ENCODE assay signal across 22 mouse cellular contexts in the genomic region with DNA sequence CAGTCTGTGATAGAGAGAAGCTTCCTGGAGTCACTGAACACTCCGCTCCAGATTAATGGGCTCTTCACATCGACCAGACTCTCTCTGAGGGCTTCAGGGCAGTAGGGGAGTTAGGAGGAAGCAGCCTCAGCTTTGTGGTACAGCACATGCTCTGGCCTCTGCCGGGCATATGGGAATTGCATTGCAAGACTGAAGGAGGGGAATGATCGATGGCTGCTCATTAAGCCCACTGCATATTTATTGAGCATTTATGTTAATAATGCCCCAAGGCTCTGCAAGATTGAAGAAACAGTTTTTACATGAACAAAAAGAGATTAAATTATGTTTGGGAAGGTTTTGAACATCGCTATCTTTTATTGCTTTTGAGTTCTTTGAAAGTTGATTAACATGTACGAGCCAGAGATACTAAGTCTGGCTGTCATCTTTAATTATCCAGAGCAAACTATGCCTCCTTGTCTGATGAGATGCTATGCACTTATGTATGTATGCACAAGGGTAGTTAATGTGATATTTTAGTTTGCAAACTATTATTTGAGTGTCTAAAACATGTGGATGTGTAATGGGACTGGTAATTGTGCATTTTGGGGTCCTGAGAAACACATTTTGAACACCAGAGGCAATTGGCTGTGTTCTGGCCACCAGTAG. TPM values are rescaled to one million over a fixed set of nuclear protein-coding genes. Genes with fewer than 3 reads are reported as not detected.
A peak's percentile ranks its signal among the peaks of the same experiment; 100 is the strongest.
DNase-seq lines count a peak whose midpoint lies in the region; ATAC-seq and TF ChIP-seq lines count a peak whose summit lies in the region.
"Had no signal": no experiment of that assay in that cellular context is flagged by ENCODE, and none has a peak within 500 bp of the region (broad histone marks: within the 10 kb centered on the region; RNA-seq: fewer than 3 reads in every experiment).

No protein-coding gene starts in this region.

- H3K36me3 ChIP-seq in intestine, embryonic 14.5 days (ENCODE audit: control insufficient read depth, insufficient read depth, low read length), result no peaks in the 10 kb centered on the region
- no peaks in the 10 kb centered on the region for H3K36me3 ChIP-seq in intestine, postnatal 0 days (ENCODE audit: control insufficient read depth, insufficient read depth)
- H3K36me3 ChIP-seq in hindbrain, embryonic 14.5 days (replicated peaks; ENCODE audit: control insufficient read depth, insufficient read depth), result no peaks in the 10 kb centered on the region
- no peaks in the 10 kb centered on the region for H3K36me3 ChIP-seq in midbrain, embryonic 12.5 days
- no peaks in the 10 kb centered on the region for H3K36me3 ChIP-seq in neural tube, embryonic 13.5 days
- H3K36me3 ChIP-seq: embryonic facial prominence, embryonic 15.5 days; heart, embryonic 15.5 days had no signal

- 58% methylated on average over 6 of the region's 6 CpGs for WGBS in intestine, embryonic 14.5 days
- 65% methylated on average over 6 of the region's 6 CpGs for WGBS in intestine, postnatal 0 days
- 36% methylated on average over 6 of the region's 6 CpGs for WGBS in hindbrain, embryonic 14.5 days
- 73% methylated on average over 6 of the region's 6 CpGs for WGBS in midbrain, embryonic 12.5 days
- WGBS in neural tube, embryonic 13.5 days, result 33% methylated on average over 6 of the region's 6 CpGs

- H3K4me3 ChIP-seq in intestine, embryonic 14.5 days (ENCODE audit: low read depth, low read length), result no peak overlapping the region
- no peak overlapping the region for H3K4me3 ChIP-seq in intestine, postnatal 0 days (ENCODE audit: low read depth, low read length)
- no peak overlapping the region for H3K4me3 ChIP-seq in hindbrain, embryonic 14.5 days (replicated peaks; ENCODE audit: low read length)
- H3K4me3 ChIP-seq in midbrain, embryonic 12.5 days, result no peak overlapping the region
- no peak overlapping the region for H3K4me3 ChIP-seq in neural tube, embryonic 13.5 days
- H3K4me3 ChIP-seq: embryonic facial prominence, embryonic 15.5 days; heart, embryonic 15.5 days had no signal

- no peak overlapping the region for H3K27ac ChIP-seq in intestine, embryonic 14.5 days (ENCODE audit: low read depth)
- no peak overlapping the region for H3K27ac ChIP-seq in intestine, postnatal 0 days (ENCODE audit: low read depth, low read length)
- H3K27ac ChIP-seq in hindbrain, embryonic 14.5 days, result no peak overlapping the region
- no peak overlapping the region for H3K27ac ChIP-seq in midbrain, embryonic 12.5 days (replicated peaks)
- no peak overlapping the region for H3K27ac ChIP-seq in neural tube, embryonic 13.5 days (replicated peaks)
- H3K27ac ChIP-seq: embryonic facial prominence, embryonic 15.5 days; heart, embryonic 15.5 days had no signal

- no peak overlapping the region for H3K4me2 ChIP-seq in intestine, embryonic 14.5 days (ENCODE audit: low read length)
- no peak overlapping the region for H3K4me2 ChIP-seq in intestine, postnatal 0 days (replicated peaks; ENCODE audit: low read depth)
- no peak overlapping the region for H3K4me2 ChIP-seq in hindbrain, embryonic 14.5 days (replicated peaks)
- no peak overlapping the region for H3K4me2 ChIP-seq in midbrain, embryonic 12.5 days (replicated peaks)
- no peak overlapping the region for H3K4me2 ChIP-seq in neural tube, embryonic 13.5 days
- H3K4me2 ChIP-seq: embryonic facial prominence, embryonic 15.5 days; heart, embryonic 15.5 days had no signal

- H3K9me3 ChIP-seq in intestine, embryonic 14.5 days (ENCODE audit: control insufficient read depth, low read length), result no peaks in the 10 kb centered on the region
- H3K9me3 ChIP-seq in intestine, postnatal 0 days (ENCODE audit: control insufficient read depth), result no peaks in the 10 kb centered on the region
- H3K9me3 ChIP-seq in hindbrain, embryonic 14.5 days (ENCODE audit: control insufficient read depth, low read length), result no peaks in the 10 kb centered on the region
- H3K9me3 ChIP-seq in midbrain, embryonic 12.5 days, result no peaks in the 10 kb centered on the region
- no peaks in the 10 kb centered on the region for H3K9me3 ChIP-seq in neural tube, embryonic 13.5 days
- H3K9me3 ChIP-seq: embryonic facial prominence, embryonic 15.5 days; heart, embryonic 15.5 days had no signal

- no peaks in the 10 kb centered on the region for H3K27me3 ChIP-seq in intestine, embryonic 14.5 days (replicated peaks; ENCODE audit: control insufficient read depth, insufficient read depth, low read length)
- H3K27me3 ChIP-seq in intestine, postnatal 0 days (replicated peaks; ENCODE audit: control insufficient read depth, insufficient read depth, low read length), result no peaks in the 10 kb centered on the region
- no peaks in the 10 kb centered on the region for H3K27me3 ChIP-seq in hindbrain, embryonic 14.5 days (ENCODE audit: control insufficient read depth, insufficient read depth, low read length)
- no peaks in the 10 kb centered on the region for H3K27me3 ChIP-seq in midbrain, embryonic 12.5 days
- H3K27me3 ChIP-seq in neural tube, embryonic 13.5 days, result no peaks in the 10 kb centered on the region
- H3K27me3 ChIP-seq: embryonic facial prominence, embryonic 15.5 days; heart, embryonic 15.5 days had no signal

- no peak overlapping the region for H3K9ac ChIP-seq in intestine, embryonic 14.5 days (ENCODE audit: low read length)
- no peak overlapping the region for H3K9ac ChIP-seq in intestine, postnatal 0 days (ENCODE audit: low read depth, low read length)
- H3K9ac ChIP-seq in hindbrain, embryonic 14.5 days, result no peak overlapping the region
- H3K9ac ChIP-seq in midbrain, embryonic 12.5 days (replicated peaks), result no peak overlapping the region
- H3K9ac ChIP-seq in neural tube, embryonic 13.5 days, result no peak overlapping the region
- H3K9ac ChIP-seq: embryonic facial prominence, embryonic 15.5 days; heart, embryonic 15.5 days had no signal

- no peak for ATAC-seq in intestine, embryonic 14.5 days (replicated peaks; ENCODE audit: low FRiP score, low TSS enrichment, low read depth)
- no peak for ATAC-seq in intestine, postnatal 0 days
- ATAC-seq in hindbrain, embryonic 14.5 days (ENCODE audit: low FRiP score), result peak; percentile 74
- peak; percentile 63; the same call in 1 of the 2 replicates for ATAC-seq in midbrain, embryonic 12.5 days (ENCODE audit: low FRiP score, low read depth)
- peak; percentile 71; the same call in 1 of the 2 replicates for ATAC-seq in neural tube, embryonic 13.5 days (ENCODE audit: low read depth)
- ATAC-seq in erythroblast, adult 5-6 weeks (replicated peaks; ENCODE audit: low FRiP score, poor library complexity, severe bottlenecking), result no peak
- ATAC-seq: inflammation-experienced regulatory T-cells, adult 6 months had no signal

- peak; percentile 50 for DNase-seq in intestine, embryonic 14.5 days (ENCODE audit: low spot score)
- peak; percentile 37 for DNase-seq in hindbrain, embryonic 14.5 days (ENCODE audit: low spot score)
- no peak for DNase-seq in ovary, postnatal 36 days (ENCODE audit: low spot score)
- DNase-seq: adrenal gland, adult 8-10 months; cerebellum, adult 2 months; cerebellum, postnatal 36 days; gastrocnemius, postnatal 25 days; heart, postnatal 36 days; kidney, adult 9 months; kidney, postnatal 14 days; lung, postnatal 4 days; thymus, adult 18-20 months; thymus, postnatal 36 days had no signal

- H3K4me1 ChIP-seq in intestine, embryonic 14.5 days (replicated peaks; ENCODE audit: control insufficient read depth, insufficient read depth, low read length), result peaks cover 4% of the 10 kb centered on the region
- no peaks in the 10 kb centered on the region for H3K4me1 ChIP-seq in intestine, postnatal 0 days (replicated peaks; ENCODE audit: control insufficient read depth, insufficient read depth, low read length)
- no peaks in the 10 kb centered on the region; the same call in 1 of the 2 replicates for H3K4me1 ChIP-seq in hindbrain, embryonic 14.5 days (replicated peaks; ENCODE audit: control insufficient read depth, insufficient read depth, low read length)
- 0 out of 2 replicates have a peak, but pooled peaks cover 2% of the 10 kb centered on the region for H3K4me1 ChIP-seq in midbrain, embryonic 12.5 days
- H3K4me1 ChIP-seq in neural tube, embryonic 13.5 days (replicated peaks), result peaks cover 30% of the 10 kb centered on the region
- H3K4me1 ChIP-seq: embryonic facial prominence, embryonic 15.5 days had no signal

- no peak for TF ChIP-seq CTCF in intestine, postnatal 0 days (IDR thresholded peaks at IDR 0.05; ENCODE audit: low read depth)

RNA-seq across cellular contexts. Expression of a gene that starts 13.9 kb away (rescaled TPM):
- 12.7 and 13.2 TPM in 2 replicates for polyA plus RNA-seq in intestine, embryonic 14.5 days (2014; fragmentation: Nextera tagmentation; extraction: Ambion mirVana)
- polyA plus RNA-seq in intestine, postnatal 0 days (2015; fragmentation: Nextera tagmentation; extraction: Ambion mirVana), result 4.1 and 4.2 TPM in 2 replicates
- 8.4 and 9.9 TPM in 2 replicates for polyA plus RNA-seq in hindbrain, embryonic 14.5 days (2014; fragmentation: Nextera tagmentation; extraction: Ambion mirVana)
- 2.9 and 5.3 TPM in 2 replicates for polyA plus RNA-seq in midbrain, embryonic 12.5 days (2016; fragmentation: Nextera tagmentation; extraction: Ambion mirVana)
- polyA plus RNA-seq in neural tube, embryonic 13.5 days (2015; fragmentation: Nextera tagmentation; extraction: Ambion mirVana), result 7.5 and 10.0 TPM in 2 replicates
- total RNA-seq in erythroblast, adult 5-6 weeks (2015; ENCODE audit: low replicate concordance), result not detected in 2 replicates
- total RNA-seq in erythroblast, adult 5-6 weeks (2017; ENCODE audit: low replicate concordance), result not detected in 2 replicates
- total RNA-seq: megakaryocyte-erythroid progenitor cell, adult 5-6 weeks; MEL had no signal
- polyA plus RNA-seq: inflammation-experienced regulatory T-cells, adult 6 months had no signal

Comparison
In these comparisons a context has a peak if more than half of its experiments do, and no peak if none do; other contexts are left out.
1. ATAC-seq: peak in hindbrain, embryonic 14.5 days (single experiment), midbrain, embryonic 12.5 days (single experiment) and neural tube, embryonic 13.5 days (single experiment); none in intestine, embryonic 14.5 days (single experiment), intestine, postnatal 0 days (single experiment) and erythroblast, adult 5-6 weeks (single experiment).